Mouse (Mus musculus): ENCODE measurements around the gene Adrm1.
A peak's percentile ranks its signal among the peaks of the same experiment; 100 is the strongest.

DNA sequence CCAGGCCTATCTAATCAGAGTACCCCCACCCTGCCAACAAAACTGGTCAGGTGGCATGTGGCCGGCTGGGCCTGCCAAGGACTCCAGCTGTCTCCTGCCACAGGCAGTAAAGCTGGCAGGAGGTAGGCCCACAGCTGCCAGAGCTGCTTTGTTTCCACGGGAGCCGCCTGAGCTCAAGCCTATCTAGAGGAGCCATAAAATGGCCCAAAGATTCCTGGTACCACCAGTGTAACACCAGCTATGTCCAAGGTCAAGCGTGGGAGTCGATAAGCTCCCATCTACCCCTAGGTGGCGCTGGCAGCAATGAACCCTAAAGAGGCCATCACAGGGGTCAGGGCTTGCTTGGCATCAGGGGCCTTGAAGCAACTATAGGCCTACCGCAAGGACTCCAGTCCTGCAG is 36.6 kb downstream of the Adrm1 start:
- peak; percentile 44 for TF ChIP-seq CTCF (IDR thresholded peaks at IDR 0.05; ENCODE audit: low read depth, low read length)
- no peak for TF ChIP-seq POLR2A (IDR thresholded peaks at IDR 0.05; ENCODE audit: borderline replicate concordance, low read depth, low read length)
